Mouse (Mus musculus) 3134 (cell line): ENCODE measurements around the gene Fndc3c1.
"Not testable (repeated sequence)": the region's sequence is repeated elsewhere in the genome, so short reads cannot be mapped to it uniquely, and the experiment has no call there.

ENCODE experiments used
- DNase-seq: peaks from one replicate; pipeline ENCODE4 v3.0.0-alpha.2; 2011; ENCODE audit warnings: low spot score; ENCODE audit not compliant: insufficient read length; ENCODE audit errors: extremely low read depth

The Fndc3c1 gene

GRCm38 (mm10) chrX:106485101-106485651, at the start of gene Fndc3c1:
Gene Fndc3c1 (minus strand): TSS chrX:106485401.
- no peak for DNase-seq

- no peak for DNase-seq
Observed at GRCm38 (mm10) chrX:106486451-106486850, 1.2 kb upstream of the Fndc3c1 start.

GRCm38 (mm10) chrX:106485671-106486070, 470 bp upstream of the Fndc3c1 start:
- no peak for DNase-seq

- DNase-seq = not testable (repeated sequence)
Observed at GRCm38 (mm10) chrX:106479891-106480290, 5.3 kb downstream of the Fndc3c1 start.

- DNase-seq = no peak
Observed at GRCm38 (mm10) chrX:106385304-106385703, 99.9 kb downstream of the Fndc3c1 start.

GRCm38 (mm10) chrX:106380608-106381007, 104.6 kb downstream of the Fndc3c1 start:
- no peak for DNase-seq
